Mouse (Mus musculus) thymus, postnatal 14 days (tissue): ENCODE results near the gene Zfp423.

Experiments
- DNase-seq: peaks from one replicate; pipeline ENCODE4 v3.0.0; 2021

Gene Zfp423

DNA sequence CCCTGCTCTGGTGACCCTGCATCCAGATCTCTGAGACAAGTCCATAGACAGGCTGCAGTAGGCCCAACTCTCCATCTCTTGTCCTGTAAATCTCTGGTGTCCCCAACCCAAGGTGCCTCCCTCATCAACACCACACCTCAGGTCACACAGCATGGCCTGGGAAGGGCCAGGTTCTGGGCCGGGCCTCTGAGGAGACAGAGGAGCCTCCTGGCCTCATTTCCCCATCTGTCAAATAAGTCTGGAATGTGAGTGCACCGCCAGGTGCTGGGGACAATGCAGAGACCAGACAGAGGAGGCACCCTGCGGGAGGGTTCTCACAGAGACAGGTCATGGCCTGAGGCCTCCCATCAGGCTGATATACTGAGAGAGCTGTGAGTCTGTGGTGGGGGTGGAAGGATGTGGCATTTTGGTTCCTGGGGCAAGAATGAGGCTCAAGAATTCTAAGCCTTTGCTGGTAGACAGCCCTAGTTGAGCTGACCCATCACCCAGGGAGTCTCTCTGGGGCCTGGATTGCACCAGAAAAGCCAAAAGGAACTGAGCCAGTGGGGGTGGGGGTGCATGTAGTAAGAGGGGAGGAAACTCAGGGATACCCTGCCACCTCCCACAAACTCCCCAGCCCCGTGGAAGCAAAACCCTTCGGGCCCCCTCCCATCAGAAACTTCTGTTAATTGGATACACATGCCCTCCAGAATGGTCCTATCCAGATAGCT is 15.0 kb downstream of the Zfp423 start:
- no peak for DNase-seq

DNA sequence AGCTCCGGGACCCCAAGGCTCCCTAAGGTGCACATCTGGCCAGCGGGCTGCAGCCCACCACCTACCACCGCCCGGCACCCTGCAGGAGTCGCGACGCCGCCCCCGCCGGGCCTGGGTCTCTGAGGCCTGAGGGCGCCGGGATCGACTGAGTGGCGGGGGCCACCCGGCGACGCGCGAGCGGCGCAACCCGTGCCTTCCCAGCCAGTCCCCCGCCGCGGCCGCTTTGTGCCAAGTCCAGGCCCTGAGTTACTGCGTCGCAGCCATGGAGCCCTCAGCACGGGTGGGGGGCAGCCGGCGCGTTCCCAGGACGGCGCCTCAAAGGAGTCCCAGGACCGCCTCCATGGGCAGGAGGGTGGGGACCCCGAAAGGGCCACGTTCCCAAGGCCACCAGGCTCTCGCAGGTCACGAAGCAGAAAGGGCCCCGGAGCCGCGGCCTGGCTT is 15.7 kb downstream of the Zfp423 start:
- DNase-seq: no peak

DNA sequence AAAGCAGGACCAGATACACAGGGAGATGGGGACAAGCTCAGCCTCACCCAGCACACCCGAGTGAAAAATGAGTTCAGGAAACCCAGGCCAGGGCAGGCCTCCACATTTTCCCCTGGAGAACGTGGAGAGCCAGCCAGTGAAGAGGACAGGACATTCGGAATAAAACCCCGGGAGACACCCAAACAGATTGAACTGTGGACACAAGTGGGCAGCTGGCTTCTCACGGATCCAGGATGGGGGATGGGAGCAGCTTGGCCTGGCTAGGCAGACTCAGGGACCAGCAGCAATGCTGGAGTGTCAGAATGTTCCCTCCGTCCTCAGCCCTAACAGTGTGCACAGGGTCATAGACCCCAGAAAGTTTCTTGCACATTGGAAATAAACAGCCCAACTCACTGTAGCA is 18.7 kb downstream of the Zfp423 start:
- no peak for DNase-seq

DNA sequence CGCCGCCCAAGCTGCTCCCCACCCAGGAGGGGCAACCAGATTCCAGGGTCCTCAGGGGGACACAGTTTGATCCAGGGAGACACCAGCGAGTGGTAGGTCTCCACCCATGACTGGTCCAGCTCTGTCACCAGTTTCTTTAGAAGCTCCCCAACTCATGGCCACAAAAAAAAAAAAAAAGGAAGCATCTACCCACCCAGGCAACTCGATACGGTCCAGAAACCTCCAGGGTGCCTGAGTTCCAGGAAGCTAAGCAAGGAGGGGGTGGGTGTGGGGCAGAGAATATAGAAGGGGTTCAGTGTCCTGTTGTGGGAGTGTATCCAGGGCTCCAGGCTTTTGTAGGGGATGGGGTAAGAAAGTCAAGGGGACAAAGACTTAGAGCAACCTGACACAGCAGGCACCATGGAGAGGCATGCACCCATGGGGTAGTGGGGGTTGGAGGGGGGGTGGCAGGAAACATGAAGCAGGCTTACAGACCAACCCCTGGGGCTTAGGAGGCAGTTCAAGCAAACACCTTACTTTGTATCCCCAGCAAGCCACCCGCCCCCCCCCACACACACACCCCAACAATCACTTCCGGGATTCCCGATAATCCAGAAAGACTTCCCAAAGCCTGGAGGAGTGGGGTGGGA is 20.0 kb downstream of the Zfp423 start:
- DNase-seq: no peak

DNA sequence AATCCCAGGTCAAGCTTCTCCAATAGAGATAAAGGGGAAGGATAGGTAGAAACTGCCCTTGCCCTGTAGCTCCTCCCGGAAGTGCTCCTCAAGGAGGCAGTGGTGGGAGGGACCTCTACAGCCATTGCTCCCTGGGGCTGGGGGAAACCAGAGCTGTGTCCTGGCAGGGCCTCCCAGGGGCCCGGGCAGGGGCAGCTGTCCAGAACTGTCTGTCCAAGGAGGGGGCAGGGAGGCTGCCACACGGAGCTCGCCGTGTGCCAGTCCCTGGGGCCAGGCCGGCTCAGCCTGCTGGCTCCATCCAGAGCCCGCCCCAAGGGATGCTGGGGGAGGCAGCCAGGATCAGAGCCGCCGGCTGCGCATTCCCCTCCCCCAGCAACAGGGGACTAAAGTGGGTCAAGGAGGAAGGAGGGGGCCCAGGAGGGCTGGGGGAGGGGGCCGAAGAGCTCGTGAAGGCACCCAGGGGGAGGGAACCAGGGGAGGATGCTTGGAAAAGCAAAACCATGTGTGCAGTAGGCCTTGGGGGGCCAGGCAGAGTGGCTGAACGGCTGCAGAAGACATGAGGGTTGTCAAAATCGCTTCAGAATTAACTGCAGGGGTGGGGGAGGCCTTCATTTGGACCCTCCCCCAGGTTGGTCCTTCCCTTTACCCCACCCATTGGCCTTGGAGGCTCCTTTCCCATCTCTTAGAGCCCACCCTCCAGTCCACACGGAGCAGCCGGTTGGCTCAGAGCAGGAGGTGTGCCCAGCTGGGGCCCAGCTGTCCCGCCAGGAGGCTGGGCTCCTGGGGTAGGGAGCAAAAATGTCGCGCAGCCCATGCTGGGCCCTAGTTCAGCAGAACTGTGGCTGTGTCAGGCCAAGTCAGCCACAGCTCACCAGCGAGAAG is 20.8 kb downstream of the Zfp423 start:
- no peak for DNase-seq

DNA sequence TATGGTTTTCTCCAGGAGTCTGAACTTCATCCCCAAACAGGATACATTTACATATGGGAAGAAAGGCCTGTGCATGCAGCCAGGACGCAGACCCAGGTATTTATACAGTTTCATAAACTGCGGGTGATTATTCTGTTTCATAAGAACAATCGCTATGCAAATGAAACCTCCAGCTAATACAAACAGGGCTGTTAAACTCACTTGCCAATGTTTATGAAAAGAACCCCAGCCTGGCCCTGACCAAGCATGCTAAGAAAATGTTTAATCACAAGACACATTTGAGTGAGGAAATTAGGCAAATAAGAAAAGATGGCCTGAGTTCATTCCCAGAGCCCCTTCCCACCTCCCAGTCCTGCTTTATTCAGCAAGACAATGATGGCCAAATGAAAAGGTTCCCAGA is 22.2 kb downstream of the Zfp423 start:
- no peak for DNase-seq

DNA sequence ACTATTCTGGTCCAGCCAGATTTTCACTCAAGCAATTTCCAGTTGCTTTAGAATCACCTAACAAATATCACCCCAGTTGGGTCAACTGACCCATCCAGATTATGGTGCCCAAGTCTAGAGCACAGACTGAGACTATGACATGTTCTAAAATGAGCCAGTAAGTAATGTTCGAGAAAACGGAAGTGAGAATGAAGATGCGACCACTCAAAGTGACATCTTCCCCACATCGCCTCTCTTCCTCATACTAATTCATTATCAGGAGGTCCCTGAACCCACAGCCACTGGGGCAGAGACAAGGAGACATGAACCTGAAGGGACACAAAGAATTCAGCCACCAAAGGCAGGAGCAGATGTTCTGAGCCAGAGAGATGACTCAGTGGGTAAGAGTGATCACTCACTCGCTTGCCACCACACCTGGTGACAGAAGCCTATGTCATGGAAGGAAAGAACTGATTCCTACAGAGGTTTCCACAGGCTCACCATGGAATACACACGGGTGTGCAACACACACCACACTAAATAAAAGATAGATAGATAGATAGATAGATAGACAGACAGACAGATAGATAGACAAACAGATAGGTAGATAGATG is 24.2 kb downstream of the Zfp423 start:
- no peak for DNase-seq

DNA sequence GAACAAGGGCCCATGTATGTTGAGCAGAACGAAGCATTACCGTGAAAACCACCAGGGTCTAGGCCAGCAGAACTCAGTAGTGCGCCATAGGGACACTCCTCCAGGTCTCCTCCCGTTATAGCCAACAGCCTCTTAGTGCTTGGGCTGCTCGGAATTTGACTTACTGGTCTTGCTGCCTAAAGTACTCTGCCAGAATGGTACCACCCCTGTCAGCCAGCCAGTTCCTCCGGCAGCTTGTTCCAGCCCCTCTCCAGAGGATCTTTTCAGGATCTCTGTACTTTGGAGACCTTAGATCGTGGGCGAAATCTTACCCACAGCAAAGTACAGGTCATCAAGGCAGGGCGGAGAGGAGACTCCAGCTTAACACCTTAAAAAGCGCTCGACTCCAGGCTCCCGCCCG is 25.2 kb downstream of the Zfp423 start:
- no peak for DNase-seq

DNA sequence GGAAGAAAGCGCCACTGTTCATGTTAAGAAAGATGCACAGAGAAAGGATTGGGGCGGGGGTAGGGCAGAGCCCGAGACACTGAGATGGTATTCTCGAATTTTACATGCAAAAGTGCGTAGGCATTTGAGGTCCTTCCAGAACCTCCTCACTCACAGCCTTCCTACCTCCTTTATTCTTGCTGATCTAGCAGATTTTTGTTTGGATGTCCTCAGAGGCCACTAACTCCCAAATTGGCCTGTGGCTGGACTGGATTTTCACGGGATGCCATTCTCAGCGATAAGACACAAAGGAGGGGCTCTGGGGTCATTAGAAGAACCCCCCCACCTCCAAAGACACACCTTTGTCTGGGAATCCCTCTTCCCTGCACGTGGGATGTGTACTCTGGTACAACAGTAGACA is 25.6 kb downstream of the Zfp423 start:
- no peak for DNase-seq

DNA sequence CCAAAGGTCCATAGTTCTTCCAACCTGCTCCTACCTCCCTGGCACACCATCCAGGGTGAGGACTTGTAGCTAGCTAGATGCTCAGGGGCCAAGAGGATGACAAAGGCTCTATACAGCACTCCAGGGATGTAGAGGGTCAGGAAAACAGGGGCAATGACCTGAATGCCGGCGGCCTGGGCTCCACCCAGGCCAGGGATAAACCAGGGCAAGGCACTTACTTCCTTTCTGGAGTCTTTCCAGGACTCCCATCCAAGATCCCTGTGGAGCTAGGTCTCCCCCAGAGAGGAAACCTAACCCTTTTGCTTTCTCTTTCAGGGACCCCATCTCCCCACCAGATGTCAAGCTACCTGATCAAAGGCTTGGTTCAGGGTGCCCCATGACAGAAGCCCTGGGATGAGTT is 30.5 kb downstream of the Zfp423 start:
- DNase-seq: no peak

DNA sequence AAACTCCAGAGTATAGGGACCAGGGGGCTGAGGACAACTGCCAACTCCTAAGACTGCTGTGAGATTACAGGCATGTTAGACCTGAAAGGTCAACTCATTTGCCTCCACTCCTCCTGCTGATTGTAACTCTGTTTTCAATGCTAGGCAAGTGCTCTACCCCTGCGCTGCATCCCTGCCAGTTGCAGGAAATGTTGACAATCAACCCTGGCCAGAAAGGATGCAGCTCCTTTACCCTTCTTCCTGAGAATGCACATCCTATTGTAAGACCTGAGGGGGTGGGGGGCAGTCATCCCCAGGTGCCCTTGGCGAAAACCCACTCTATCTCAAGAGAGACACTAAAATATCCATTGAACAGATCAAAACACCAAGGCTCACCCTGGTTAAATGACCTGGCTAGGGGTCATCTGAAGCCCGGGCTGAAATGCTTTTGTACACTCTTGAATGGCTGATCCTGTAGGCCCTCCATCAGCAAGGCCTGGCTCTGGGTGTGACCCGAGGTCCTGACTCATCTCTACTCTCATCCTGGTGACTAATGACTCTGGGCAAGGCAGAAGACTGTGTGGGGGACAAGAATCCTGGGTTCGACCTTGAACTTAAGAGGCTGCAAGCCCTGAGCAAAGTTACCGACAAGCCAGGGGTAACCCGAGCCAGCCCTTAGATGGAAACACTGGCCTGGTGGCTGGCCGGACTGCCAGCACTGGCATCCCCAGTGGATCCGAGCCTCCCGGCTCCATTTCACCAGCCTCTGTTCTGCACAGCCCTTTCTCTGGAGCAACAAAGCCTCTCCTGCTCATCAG is 32.2 kb downstream of the Zfp423 start:
- no peak for DNase-seq

DNA sequence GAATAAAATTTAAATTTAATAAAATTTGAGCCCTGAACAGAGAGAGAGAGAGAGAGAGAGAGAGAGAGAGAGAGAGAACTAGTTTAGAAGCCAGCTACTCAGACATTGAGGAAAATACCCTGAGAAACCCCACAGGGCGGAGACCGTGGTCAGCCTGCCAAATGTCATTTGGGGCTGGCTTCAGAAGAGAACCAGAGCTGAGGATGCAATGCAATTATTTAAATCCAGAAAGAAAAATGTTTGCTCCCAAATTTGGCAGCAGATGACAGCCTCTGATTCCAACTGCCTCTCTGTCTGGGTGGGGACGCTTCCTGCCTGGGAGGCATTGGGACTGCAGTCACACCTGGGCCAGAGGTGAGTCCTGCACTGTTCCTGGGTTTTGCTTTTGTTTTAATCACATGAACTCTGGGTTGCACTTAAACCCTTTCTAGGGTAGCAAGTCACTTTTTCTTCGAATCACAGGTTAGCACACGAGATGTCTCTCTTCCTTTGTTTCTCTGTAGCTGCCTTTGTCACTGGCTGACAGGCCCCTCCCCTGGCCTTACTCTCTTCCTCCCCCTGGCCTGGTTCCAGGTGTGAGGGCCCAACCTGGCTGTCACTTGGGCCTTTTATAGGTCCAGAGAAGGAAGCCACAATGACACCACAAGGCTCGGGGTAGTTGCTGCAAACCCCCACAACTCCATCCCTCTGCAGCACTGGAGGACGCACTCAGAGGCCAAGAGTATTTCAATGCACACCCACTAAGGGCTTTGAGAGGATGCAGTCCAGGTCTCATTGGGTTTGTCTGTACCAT is 33.1 kb downstream of the Zfp423 start:
- DNase-seq: no peak

DNA sequence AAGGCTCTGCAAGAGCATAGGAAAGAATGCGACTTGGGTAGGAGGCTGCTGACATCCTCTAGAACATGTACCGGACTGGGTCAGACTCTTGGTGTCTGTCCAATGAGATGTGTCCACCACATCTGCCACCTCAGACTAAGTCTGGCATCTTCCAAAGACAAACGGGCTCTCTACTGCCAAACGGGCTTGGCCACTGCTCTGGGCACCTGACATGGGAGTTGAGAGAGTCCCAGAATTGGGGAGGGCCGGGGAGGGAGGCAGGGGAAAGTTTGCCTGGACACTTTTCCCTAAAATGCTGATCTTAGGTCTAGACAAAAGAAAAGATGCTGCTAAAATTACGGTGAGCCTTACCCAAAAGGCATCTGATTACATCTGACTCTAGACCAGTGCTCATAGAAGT is 36.5 kb downstream of the Zfp423 start:
- DNase-seq: no peak

DNA sequence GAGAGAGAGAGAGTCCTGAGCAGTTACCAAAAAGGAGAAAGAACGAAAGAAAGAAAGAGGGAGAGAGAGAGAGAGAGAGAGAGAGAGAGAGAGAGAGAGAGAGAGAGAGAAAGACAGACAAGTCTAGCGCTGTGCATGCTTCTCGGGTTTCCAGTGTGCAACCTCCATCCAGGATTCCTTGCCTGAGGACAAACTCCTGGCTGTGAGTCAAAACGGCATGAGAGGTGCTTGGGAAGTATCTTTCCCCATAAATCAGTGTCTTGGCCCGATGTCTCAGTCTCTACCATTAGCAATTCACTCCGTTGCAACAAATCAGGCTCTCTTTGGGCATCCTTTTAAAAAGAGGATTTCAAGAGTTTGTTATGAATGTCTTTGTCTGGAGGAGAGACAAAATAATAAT is 36.9 kb downstream of the Zfp423 start:
- DNase-seq: no peak

DNA sequence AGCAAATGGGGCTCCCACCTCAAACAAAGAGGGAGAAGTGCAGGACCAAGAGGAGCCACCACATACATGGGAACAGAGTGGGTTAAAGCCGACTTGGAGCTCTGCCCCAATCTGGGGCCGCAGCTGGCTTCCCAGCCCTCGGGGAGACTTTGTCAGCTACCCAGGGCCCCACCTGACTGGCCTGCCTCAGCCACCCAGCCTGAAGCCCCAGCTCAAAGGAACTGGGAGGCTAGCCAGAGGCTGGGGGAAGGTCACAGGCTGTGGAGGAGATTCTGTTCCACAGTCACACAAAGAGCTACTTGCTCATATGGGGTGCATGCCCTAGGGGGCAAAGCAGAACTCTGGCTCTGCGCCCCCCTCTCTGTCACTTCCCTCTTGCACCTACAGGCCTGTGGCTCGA is 41.4 kb downstream of the Zfp423 start:
- DNase-seq: no peak

DNA sequence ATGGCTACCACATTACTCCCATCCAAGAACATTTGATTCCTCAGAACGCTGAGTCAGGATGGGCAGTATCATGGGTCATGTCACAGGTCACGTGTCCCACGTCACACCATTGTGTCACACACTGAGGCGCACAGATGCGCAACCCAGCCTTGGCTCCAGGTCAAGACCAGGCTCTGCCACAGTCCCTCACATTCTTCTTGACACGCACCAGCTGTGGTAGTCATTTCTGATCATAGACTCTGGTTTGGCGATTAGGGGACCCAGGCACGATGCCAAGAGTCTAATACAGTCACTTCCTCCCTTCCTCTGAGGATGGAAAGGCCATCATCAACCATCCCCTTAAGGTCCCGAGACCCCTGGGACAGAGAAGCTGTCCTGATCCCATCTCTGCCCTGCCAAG is 43.6 kb downstream of the Zfp423 start:
- no peak for DNase-seq

DNA sequence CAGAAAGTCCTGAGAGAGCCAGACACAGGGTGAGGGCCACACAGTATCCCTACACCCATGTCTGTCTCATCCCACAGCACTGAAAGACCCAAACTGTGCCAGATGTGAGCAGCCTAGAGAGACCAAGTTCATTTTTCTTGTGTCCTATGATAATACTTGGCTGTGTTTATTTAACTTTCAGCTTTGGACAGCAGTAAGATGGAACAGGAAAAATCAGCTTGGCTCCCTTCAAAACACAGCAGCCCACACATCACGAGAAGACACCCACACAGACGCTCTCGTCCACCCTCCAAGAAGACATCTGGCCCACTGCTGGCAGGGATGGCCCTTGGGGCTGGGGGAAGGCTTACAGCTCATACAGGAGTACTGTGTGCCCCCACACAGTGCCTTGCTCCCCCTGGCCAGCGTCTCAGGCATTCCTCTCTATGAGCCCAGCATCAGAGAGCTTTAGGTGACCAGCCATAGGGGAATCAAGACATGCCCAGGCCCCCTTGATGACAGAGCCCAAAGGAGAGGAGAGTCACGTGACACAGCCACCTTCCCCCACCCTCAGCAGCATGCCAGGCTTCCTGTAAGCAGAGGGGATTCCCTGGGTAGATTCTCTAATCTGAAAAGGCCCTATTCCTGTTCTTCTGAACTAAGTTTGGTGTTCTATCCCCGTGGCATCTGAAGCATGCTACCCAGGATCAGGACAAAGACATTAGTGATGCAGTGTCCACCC is 45.0 kb downstream of the Zfp423 start:
- DNase-seq: no peak

DNA sequence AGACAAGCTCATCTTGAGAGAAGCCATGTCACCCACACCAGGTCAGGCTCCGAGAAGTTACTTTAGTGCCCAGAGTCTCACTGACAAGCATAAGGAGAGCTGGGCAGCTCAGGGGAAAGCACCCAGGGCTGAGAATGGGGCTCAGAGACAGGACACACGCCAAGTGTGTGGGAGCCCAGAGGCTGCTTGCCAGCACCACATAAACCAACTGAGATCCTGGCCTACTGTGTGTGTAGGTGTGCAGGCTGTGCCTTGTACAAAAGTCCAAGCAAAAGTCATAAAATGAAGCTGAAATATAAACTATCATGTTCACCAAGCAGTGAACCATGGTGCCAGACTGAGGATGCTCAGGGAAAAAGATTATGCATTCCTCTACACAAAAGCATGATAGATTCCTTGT is 50.5 kb downstream of the Zfp423 start:
- no peak for DNase-seq

DNA sequence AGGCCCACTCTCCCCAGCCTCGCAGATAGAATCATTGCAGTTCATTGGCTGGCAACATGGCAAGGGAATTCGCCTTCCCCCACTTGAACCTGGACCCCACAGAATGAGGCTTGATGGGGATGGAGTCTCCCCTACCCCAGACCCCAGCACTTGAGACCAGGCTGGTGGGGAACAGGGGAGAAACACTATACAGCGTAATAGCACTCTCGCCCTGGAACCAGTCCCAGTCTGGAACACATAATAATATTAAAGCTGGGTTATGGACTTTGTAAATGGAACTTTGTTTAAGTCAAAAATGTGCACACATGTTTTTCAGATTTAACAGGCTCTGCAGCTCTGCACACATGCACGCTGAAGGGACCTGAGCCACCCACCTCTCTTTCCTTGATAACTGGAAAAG is 54.0 kb downstream of the Zfp423 start:
- no peak for DNase-seq

DNA sequence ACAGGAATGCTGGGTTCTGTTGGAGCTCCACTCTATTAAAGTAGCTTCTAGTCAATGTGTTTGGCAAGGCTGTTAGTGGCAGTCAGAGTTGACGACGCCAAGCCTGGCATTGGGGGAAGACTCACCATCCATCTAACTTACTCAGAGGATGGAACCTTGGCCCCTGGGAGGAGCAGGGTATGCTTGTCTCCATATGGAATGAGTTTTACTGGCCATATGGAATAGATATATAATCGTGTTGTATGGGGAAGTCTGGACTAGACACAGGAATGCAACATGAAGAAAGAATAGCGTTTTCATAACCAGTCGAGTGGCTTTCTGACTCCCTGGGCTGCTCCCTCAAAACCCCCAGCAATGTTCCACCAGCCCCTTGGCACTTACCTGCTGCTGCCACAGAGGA is 55.3 kb downstream of the Zfp423 start:
- DNase-seq: no peak
